Mouse (Mus musculus) thymus, adult 2 months (tissue): Measurements from ENCODE around the gene Eloa. TPM values are rescaled to one million over a fixed set of nuclear protein-coding genes. Genes with fewer than 3 reads are reported as not detected.

Source experiments
- DNase-seq: peaks from one replicate; pipeline ENCODE4 v3.0.0; 2021
- H3K27ac ChIP-seq: fragments of 200-500 bp; 2 replicates; pipeline ENCODE4 v1.5.1; 2012; ENCODE audit warnings: low read length, control low read depth; ENCODE audit not compliant: control insufficient read depth, insufficient read depth
- H3K27me3 ChIP-seq: fragments of 200-500 bp; 2 replicates; pipeline ENCODE4 v1.6.1; 2012; ENCODE audit warnings: mild to moderate bottlenecking, low read length, moderate library complexity, mixed read lengths; ENCODE audit not compliant: control insufficient read depth, insufficient read depth
- H3K36me3 ChIP-seq: fragments of 200-500 bp; 2 replicates; pipeline ENCODE4 v1.6.1; 2012; ENCODE audit warnings: mild to moderate bottlenecking, low read length, moderate library complexity; ENCODE audit not compliant: control insufficient read depth, insufficient read depth
- H3K4me1 ChIP-seq: fragments of 200-500 bp; replicated peaks from 2 replicates; pipeline ENCODE4 v1.6.1; 2012; ENCODE audit warnings: low read length; ENCODE audit not compliant: control insufficient read depth, insufficient read depth
- H3K4me3 ChIP-seq: fragments of 200-500 bp; 2 replicates; pipeline ENCODE4 v1.5.1; 2012; ENCODE audit warnings: mild to moderate bottlenecking, low read length, control low read depth, moderate library complexity; ENCODE audit not compliant: control insufficient read depth, insufficient read depth
- CTCF ChIP-seq: fragments of 200-500 bp; IDR thresholded peaks from 2 replicates; pipeline ENCODE4 v1.5.1; 2012; ENCODE audit warnings: mild to moderate bottlenecking, control low read depth, low read length, moderate library complexity, borderline replicate concordance; ENCODE audit not compliant: control insufficient read depth, poor library complexity, insufficient read depth; ENCODE audit errors: extremely low read depth
- POLR2A ChIP-seq: fragments of 200-500 bp; IDR thresholded peaks from 2 replicates; pipeline ENCODE4 v1.6.1; 2012; ENCODE audit warnings: mild to moderate bottlenecking, low read length, control low read depth, moderate library complexity; ENCODE audit not compliant: control insufficient read depth, poor library complexity, insufficient read depth; ENCODE audit errors: extremely low read depth
- WGBS: fragments of 180-500 bp; shearing (Covaris S2); methylation state at CpG from one replicate; pipeline ENCODE4 v1.1.7; 2018; 5-methylcytosine and 5-hydroxymethylcytosine counted together
- polyA plus RNA-seq: library from polyadenylated mRNA; depleted of rRNA; stranded (reverse); fragments of >200 nt; gene quantifications from 2 replicates; pipeline ENCODE4 v1.2.3, GENCODE M21; 2012

Eloa gene
- polyA plus RNA-seq, 1 experiment = 20.4 TPM

- H3K4me3 ChIP-seq = no peak overlapping the region
These were observed 45.4 kb downstream of the Eloa start for GRCm38 (mm10) chr4:135976146-135976545.

GRCm38 (mm10) chr4:135972911-135973811, 48.4 kb downstream of the Eloa start:
- no peak for DNase-seq
- Histone ChIP-seq H3K36me3 (peaks cover 23% of the 10 kb centered on the region), H3K27ac (peak overlapping the region; percentile 37), H3K27me3 (no peaks in the 10 kb centered on the region), H3K4me3 (peak overlapping the region; percentile 83), H3K4me1 (peaks cover 22% of the 10 kb centered on the region)
- WGBS = 29% methylated on average over 13 of the region's 13 CpGs
- TF ChIP-seq POLR2A (no peak), CTCF (no peak)

More at GRCm38 (mm10) chr4:135976146-135976545, 45.4 kb downstream of the Eloa start:
- H3K4me1 ChIP-seq = peaks cover 22% of the 10 kb centered on the region
- 96% methylated on average over 12 of the region's 12 CpGs for WGBS
- DNase-seq = no peak
- no peaks in the 10 kb centered on the region for H3K27me3 ChIP-seq
- peaks cover 10% of the 10 kb centered on the region for H3K36me3 ChIP-seq
- no peak overlapping the region for H3K27ac ChIP-seq
- TF ChIP-seq POLR2A = no peak
- no peak for TF ChIP-seq CTCF

GRCm38 (mm10) chr4:135972556-135972906, 49.0 kb downstream of the Eloa start, which contains the start of gene Lypla2:
Lypla2 (minus strand) TSS chr4:135972626.
- H3K27ac ChIP-seq = peak within 1 kb of the TSS; percentile 37
- TF ChIP-seq CTCF (no peak), POLR2A (peak; percentile 55; the same call in 1 of the 2 replicates)
- DNase-seq = peak; percentile 80
- H3K36me3 ChIP-seq = peaks cover 27% of the 10 kb centered on the region
- 1% methylated on average over 19 of the region's 19 CpGs for WGBS
- H3K27me3 ChIP-seq = no peaks in the 10 kb centered on the region
- peaks cover 22% of the 10 kb centered on the region for H3K4me1 ChIP-seq
- H3K4me3 ChIP-seq = peak within 1 kb of the TSS; percentile 83

- H3K4me3 ChIP-seq = peak overlapping the region; percentile 83
- peak overlapping the region; percentile 9; the same call in 1 of the 2 replicates for H3K27ac ChIP-seq
- peak; percentile 46 for DNase-seq
- TF ChIP-seq CTCF = peak; percentile 17; the same call in 1 of the 2 replicates
- no peak for TF ChIP-seq POLR2A
- H3K36me3 ChIP-seq = peaks cover 32% of the 10 kb centered on the region
- no peaks in the 10 kb centered on the region for H3K27me3 ChIP-seq
- peaks cover 22% of the 10 kb centered on the region for H3K4me1 ChIP-seq
- WGBS = 1% methylated on average over 35 of the region's 35 CpGs
These were observed 49.6 kb downstream of the Eloa start for GRCm38 (mm10) chr4:135971805-135972555.

- TF ChIP-seq CTCF = no peak
- TF ChIP-seq POLR2A = no peak
- no peak for DNase-seq
- Histone ChIP-seq H3K36me3 (peaks cover 26% of the 10 kb centered on the region), H3K27me3 (no peaks in the 10 kb centered on the region), H3K27ac (no peak overlapping the region), H3K4me1 (peaks cover 22% of the 10 kb centered on the region), H3K4me3 (no peak overlapping the region)
- WGBS = 93% methylated on average over 11 of the region's 11 CpGs
These were observed 51.0 kb downstream of the Eloa start for GRCm38 (mm10) chr4:135970585-135970984.

- 97% methylated on average over 13 of the region's 13 CpGs for WGBS
- H3K36me3 ChIP-seq = peaks cover 26% of the 10 kb centered on the region
- H3K27ac ChIP-seq = no peak overlapping the region
- H3K4me3 ChIP-seq = no peak overlapping the region
- peaks cover 29% of the 10 kb centered on the region for H3K4me1 ChIP-seq
- no peaks in the 10 kb centered on the region for H3K27me3 ChIP-seq
- TF ChIP-seq CTCF (no peak), POLR2A (no peak)
- DNase-seq = no peak
These were observed 52.4 kb downstream of the Eloa start for GRCm38 (mm10) chr4:135969070-135969750.
